Mouse (Mus musculus): Measurements from ENCODE around the gene Trim7. TPM values are rescaled to one million over a fixed set of nuclear protein-coding genes. Genes with fewer than 3 reads are reported as not detected.
"Not testable (repeated sequence)": the region's sequence is repeated elsewhere in the genome, so short reads cannot be mapped to it uniquely, and the experiment has no call there.

Gene Trim7
- polyA plus RNA-seq, 1 experiment: 11.6 TPM

- TF ChIP-seq CTCF (IDR thresholded peaks at IDR 0.05; ENCODE audit: insufficient read depth, low read length): peak; percentile 85
- TF ChIP-seq POLR2A (IDR thresholded peaks at IDR 0.05; ENCODE audit: borderline replicate concordance, extremely low read depth, low read depth, low read length): no peak
- H3K4me1 ChIP-seq (ENCODE audit: control insufficient read depth, insufficient read depth, low read length): no peaks in the 10 kb centered on the region
- peak overlapping the region; percentile 20 for H3K4me3 ChIP-seq (replicated peaks; ENCODE audit: extremely low read depth, low read depth, low read length)
- DNase-seq: peak; percentile 84
- 15% methylated on average over 20 of the region's 20 CpGs for WGBS
Measured at GRCm38 (mm10) chr11:48789973-48790823, 35.7 kb upstream of the Trim7 start.

- no peak for DNase-seq
- no peaks in the 10 kb centered on the region for H3K4me1 ChIP-seq (ENCODE audit: control insufficient read depth, insufficient read depth, low read length)
- WGBS: 57% methylated on average over 8 of the region's 8 CpGs
- no peak for TF ChIP-seq POLR2A (IDR thresholded peaks at IDR 0.05; ENCODE audit: borderline replicate concordance, extremely low read depth, low read depth, low read length)
- TF ChIP-seq CTCF (IDR thresholded peaks at IDR 0.05; ENCODE audit: insufficient read depth, low read length): no peak
- H3K4me3 ChIP-seq (replicated peaks; ENCODE audit: extremely low read depth, low read depth, low read length): no peak overlapping the region
Measured at GRCm38 (mm10) chr11:48790946-48791345, 35.0 kb upstream of the Trim7 start.

GRCm38 (mm10) chr11:48791894-48792293 is 34.0 kb upstream of the Trim7 start:
- H3K4me1 ChIP-seq (ENCODE audit: control insufficient read depth, insufficient read depth, low read length); H3K4me3 ChIP-seq (replicated peaks; ENCODE audit: extremely low read depth, low read depth, low read length); DNase-seq: not testable (repeated sequence)
- WGBS: 89% methylated on average over 9 of the region's 9 CpGs

- no peak for TF ChIP-seq POLR2A (IDR thresholded peaks at IDR 0.05; ENCODE audit: borderline replicate concordance, extremely low read depth, low read depth, low read length)
- no peak for TF ChIP-seq CTCF (IDR thresholded peaks at IDR 0.05; ENCODE audit: insufficient read depth, low read length)
- no peak for DNase-seq
- 96% methylated on average over 3 of the region's 3 CpGs for WGBS
- Histone ChIP-seq H3K4me3 (replicated peaks; ENCODE audit: extremely low read depth, low read depth, low read length) (no peak overlapping the region), H3K4me1 (ENCODE audit: control insufficient read depth, insufficient read depth, low read length) (no peaks in the 10 kb centered on the region)
Measured at GRCm38 (mm10) chr11:48793184-48793583, 32.8 kb upstream of the Trim7 start.

- WGBS: 94% methylated on average over 7 of the region's 7 CpGs
Measured at GRCm38 (mm10) chr11:48795221-48795620, 30.7 kb upstream of the Trim7 start.

GRCm38 (mm10) chr11:48796290-48796689 is 29.6 kb upstream of the Trim7 start:
- Histone ChIP-seq H3K4me3 (replicated peaks; ENCODE audit: extremely low read depth, low read depth, low read length) (no peak overlapping the region), H3K4me1 (ENCODE audit: control insufficient read depth, insufficient read depth, low read length) (peaks cover 4% of the 10 kb centered on the region; the same call in 1 of the 2 replicates)
- 77% methylated on average over 4 of the region's 4 CpGs for WGBS
- DNase-seq: no peak
- TF ChIP-seq CTCF (IDR thresholded peaks at IDR 0.05; ENCODE audit: insufficient read depth, low read length): no peak
- TF ChIP-seq POLR2A (IDR thresholded peaks at IDR 0.05; ENCODE audit: borderline replicate concordance, extremely low read depth, low read depth, low read length): no peak

More at GRCm38 (mm10) chr11:48795221-48795620, 30.7 kb upstream of the Trim7 start:
- Histone ChIP-seq H3K4me3 (replicated peaks; ENCODE audit: extremely low read depth, low read depth, low read length) (no peak overlapping the region), H3K4me1 (ENCODE audit: control insufficient read depth, insufficient read depth, low read length) (no peaks in the 10 kb centered on the region)
- DNase-seq: no peak
- TF ChIP-seq CTCF (IDR thresholded peaks at IDR 0.05; ENCODE audit: insufficient read depth, low read length) (no peak), POLR2A (IDR thresholded peaks at IDR 0.05; ENCODE audit: borderline replicate concordance, extremely low read depth, low read depth, low read length) (no peak)

GRCm38 (mm10) chr11:48797287-48797686 is 28.7 kb upstream of the Trim7 start:
- no peak for DNase-seq
- Histone ChIP-seq H3K4me3 (replicated peaks; ENCODE audit: extremely low read depth, low read depth, low read length) (no peak overlapping the region), H3K4me1 (ENCODE audit: control insufficient read depth, insufficient read depth, low read length) (peaks cover 12% of the 10 kb centered on the region)
- 80% methylated on average over 5 of the region's 5 CpGs for WGBS
- no peak for TF ChIP-seq POLR2A (IDR thresholded peaks at IDR 0.05; ENCODE audit: borderline replicate concordance, extremely low read depth, low read depth, low read length)
- no peak for TF ChIP-seq CTCF (IDR thresholded peaks at IDR 0.05; ENCODE audit: insufficient read depth, low read length)

GRCm38 (mm10) chr11:48798308-48798707 is 27.6 kb upstream of the Trim7 start:
- no peak overlapping the region for H3K4me3 ChIP-seq (replicated peaks; ENCODE audit: extremely low read depth, low read depth, low read length)
- no peak for TF ChIP-seq POLR2A (IDR thresholded peaks at IDR 0.05; ENCODE audit: borderline replicate concordance, extremely low read depth, low read depth, low read length)
- no peak for TF ChIP-seq CTCF (IDR thresholded peaks at IDR 0.05; ENCODE audit: insufficient read depth, low read length)
- DNase-seq: no peak
- peaks cover 12% of the 10 kb centered on the region for H3K4me1 ChIP-seq (ENCODE audit: control insufficient read depth, insufficient read depth, low read length)
- 72% methylated on average over 7 of the region's 7 CpGs for WGBS

GRCm38 (mm10) chr11:48798984-48799920 is 26.7 kb upstream of the Trim7 start:
- no peak for TF ChIP-seq POLR2A (IDR thresholded peaks at IDR 0.05; ENCODE audit: borderline replicate concordance, extremely low read depth, low read depth, low read length)
- no peak for TF ChIP-seq CTCF (IDR thresholded peaks at IDR 0.05; ENCODE audit: insufficient read depth, low read length)
- WGBS: 4% methylated on average over 18 of the region's 18 CpGs
- H3K4me3 ChIP-seq (replicated peaks; ENCODE audit: extremely low read depth, low read depth, low read length): peak overlapping the region; percentile 90
- peak; percentile 73 for DNase-seq
- peaks cover 12% of the 10 kb centered on the region for H3K4me1 ChIP-seq (ENCODE audit: control insufficient read depth, insufficient read depth, low read length)
